Mouse (Mus musculus): ENCODE results near the gene Vmn1r130. TPM values are rescaled to one million over a fixed set of nuclear protein-coding genes. Genes with fewer than 3 reads are reported as not detected.
"Not testable (repeated sequence)": the region's sequence is repeated elsewhere in the genome, so short reads cannot be mapped to it uniquely, and the experiment has no call there.

Gene Vmn1r130
- not detected in 2 replicates for polyA plus RNA-seq (2014; fragmentation: Nextera tagmentation; extraction: Ambion mirVana)

GRCm38 (mm10) chr7:21511480-21511879 lies at the start of gene Vmn1r130:
Vmn1r130 (plus strand) TSS chr7:21511780.
- H3K4me1 ChIP-seq (ENCODE audit: control insufficient read depth in 2 of 2, insufficient read depth in 2 of 2, low read length in 2 of 2); H3K36me3 ChIP-seq (ENCODE audit: control insufficient read depth, insufficient read depth, low read length); H3K27ac ChIP-seq (replicated peaks in 1 of 2; ENCODE audit: control insufficient read depth in 1 of 2, insufficient read depth in 1 of 2, low read depth in 2 of 2, low read length in 2 of 2); H3K4me2 ChIP-seq (ENCODE audit: low read length); H3K9me3 ChIP-seq (ENCODE audit: control insufficient read depth, low read length); H3K27me3 ChIP-seq (ENCODE audit: control insufficient read depth, insufficient read depth, low read length); ATAC-seq (ENCODE audit: insufficient number of reproducible peaks, insufficient read depth, low FRiP score, low read depth); H3K4me3 ChIP-seq (ENCODE audit: control insufficient read depth in 1 of 2, insufficient read depth in 1 of 2, low read depth in 1 of 2, low read length in 2 of 2); H3K9ac ChIP-seq (ENCODE audit: low read length): not testable (repeated sequence)
- WGBS: no CpG with 5 or more reads among the region's 3 CpGs

GRCm38 (mm10) chr7:21545990-21546389 lies 34.4 kb downstream of the Vmn1r130 start, which contains the start of gene Vmn1r131:
Vmn1r131 (minus strand) TSS chr7:21546090.
- not testable (repeated sequence) for H3K4me2 ChIP-seq (ENCODE audit: low read length); H3K4me3 ChIP-seq (ENCODE audit: control insufficient read depth in 1 of 2, insufficient read depth in 1 of 2, low read depth in 1 of 2, low read length in 2 of 2); H3K9ac ChIP-seq (ENCODE audit: low read length); ATAC-seq (ENCODE audit: insufficient number of reproducible peaks, insufficient read depth, low FRiP score, low read depth); H3K27me3 ChIP-seq (ENCODE audit: control insufficient read depth, insufficient read depth, low read length); H3K27ac ChIP-seq (replicated peaks in 1 of 2; ENCODE audit: control insufficient read depth in 1 of 2, insufficient read depth in 1 of 2, low read depth in 2 of 2, low read length in 2 of 2); H3K9me3 ChIP-seq (ENCODE audit: control insufficient read depth, low read length); H3K4me1 ChIP-seq (ENCODE audit: control insufficient read depth in 2 of 2, insufficient read depth in 2 of 2, low read length in 2 of 2); H3K36me3 ChIP-seq (ENCODE audit: control insufficient read depth, insufficient read depth, low read length)
- WGBS: no CpG with 5 or more reads among the region's 2 CpGs

Other genes starting within 250 kb of the Vmn1r130 start
- gene Vmn1r125, start 239.6 kb upstream of the Vmn1r130 start, polyA plus RNA-seq (2014; fragmentation: Nextera tagmentation; extraction: Ambion mirVana): not detected in 2 replicates
- not detected in 2 replicates for gene Vmn1r126, start 210.3 kb upstream of the Vmn1r130 start, polyA plus RNA-seq (2014; fragmentation: Nextera tagmentation; extraction: Ambion mirVana)
- not detected in 2 replicates for gene Vmn1r127, start 191.9 kb upstream of the Vmn1r130 start, polyA plus RNA-seq (2014; fragmentation: Nextera tagmentation; extraction: Ambion mirVana)
- gene Vmn1r128, start 162.4 kb upstream of the Vmn1r130 start, polyA plus RNA-seq (2014; fragmentation: Nextera tagmentation; extraction: Ambion mirVana): not detected in 2 replicates
- not detected in 2 replicates for gene Vmn1r129, start 150.5 kb upstream of the Vmn1r130 start, polyA plus RNA-seq (2014; fragmentation: Nextera tagmentation; extraction: Ambion mirVana)
- not detected in 2 replicates for gene Gm6882, start 79.0 kb upstream of the Vmn1r130 start, polyA plus RNA-seq (2014; fragmentation: Nextera tagmentation; extraction: Ambion mirVana)
- not detected in 2 replicates for gene Vmn1r131, start 34.3 kb downstream of the Vmn1r130 start, polyA plus RNA-seq (2014; fragmentation: Nextera tagmentation; extraction: Ambion mirVana)
- gene Vmn1r132, start 102.3 kb downstream of the Vmn1r130 start, polyA plus RNA-seq (2014; fragmentation: Nextera tagmentation; extraction: Ambion mirVana): not detected in 2 replicates
- gene Gm4175, start 249.7 kb downstream of the Vmn1r130 start, polyA plus RNA-seq (2014; fragmentation: Nextera tagmentation; extraction: Ambion mirVana): not detected in 2 replicates

All from heart, embryonic 14.5 days (tissue).